Comparison of ENCODE assay signal across 8 mouse cellular contexts in the genomic region with DNA sequence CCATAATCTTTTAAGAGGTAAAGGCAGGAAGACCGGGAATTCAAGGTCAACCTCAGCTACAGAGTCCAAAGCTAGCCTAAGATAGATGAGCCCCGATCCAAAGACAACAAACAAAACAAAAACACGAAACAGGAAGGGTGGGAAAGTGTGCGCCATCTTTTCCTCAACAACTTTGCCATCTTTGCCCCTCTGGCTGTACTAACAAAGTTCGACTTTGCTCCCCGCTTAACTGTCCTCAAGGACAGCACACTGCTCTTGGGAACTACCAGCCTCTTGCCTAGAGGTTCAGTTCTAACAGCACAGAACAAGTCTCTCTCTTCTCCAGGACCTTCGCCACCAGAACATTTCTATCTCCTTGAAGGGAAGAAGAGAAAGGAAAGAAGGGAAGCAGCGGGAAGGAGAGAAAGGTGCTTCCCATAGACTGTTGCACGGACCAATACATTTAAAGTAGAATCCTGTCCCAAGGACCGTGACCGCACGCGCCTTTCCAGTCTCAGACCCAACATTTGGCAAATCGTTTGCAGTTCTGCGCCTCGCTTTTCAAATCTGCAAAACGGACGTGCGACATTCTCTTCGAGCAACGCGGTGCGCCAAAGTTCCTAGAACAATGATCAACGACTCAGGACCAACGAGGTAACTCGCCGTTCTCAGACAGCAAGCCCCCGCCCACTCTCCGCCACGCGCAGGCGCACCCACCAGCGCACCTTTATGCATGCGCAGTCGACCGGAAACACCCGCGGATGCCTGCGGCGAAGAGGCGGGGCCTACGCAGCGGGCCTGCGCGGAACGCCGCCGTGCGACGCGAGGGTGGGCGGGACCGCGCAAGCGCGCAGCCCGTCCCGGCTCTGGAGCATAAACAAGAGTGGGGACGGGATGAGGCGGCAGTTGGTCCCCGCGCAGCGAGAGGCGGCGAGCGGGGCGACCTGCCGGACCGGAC. TPM values are rescaled to one million over a fixed set of nuclear protein-coding genes. Genes with fewer than 3 reads are reported as not detected.
DNase-seq lines count a peak whose midpoint lies in the region; ATAC-seq and TF ChIP-seq lines count a peak whose summit lies in the region.

No protein-coding gene starts in this region.

- H3K4me1 ChIP-seq in forebrain, embryonic 11.5 days (replicated peaks; ENCODE audit: control insufficient read depth, insufficient read depth, low read length) = 0 out of 2 replicates have a peak, but pooled peaks cover 2% of the 10 kb centered on the region
- H3K4me1 ChIP-seq in heart, postnatal 0 days (ENCODE audit: control insufficient read depth, insufficient read depth) = peaks cover 9% of the 10 kb centered on the region
- peaks cover 17% of the 10 kb centered on the region for H3K4me1 ChIP-seq in liver, embryonic 16.5 days (ENCODE audit: control insufficient read depth, low read depth, low read length)
- peaks cover 23% of the 10 kb centered on the region for H3K4me1 ChIP-seq in neural tube, embryonic 13.5 days (replicated peaks)
- H3K4me1 ChIP-seq in testis, adult 2 months (ENCODE audit: control insufficient read depth, insufficient read depth, low read length) = peaks cover 11% of the 10 kb centered on the region

- H3K36me3 ChIP-seq in forebrain, embryonic 11.5 days (ENCODE audit: control insufficient read depth, insufficient read depth, low read length) = peaks cover 4% of the 10 kb centered on the region; the same call in 1 of the 2 replicates
- peaks cover 13% of the 10 kb centered on the region for H3K36me3 ChIP-seq in heart, postnatal 0 days (replicated peaks; ENCODE audit: control insufficient read depth, insufficient read depth, low read length)
- peaks cover 10% of the 10 kb centered on the region for H3K36me3 ChIP-seq in liver, embryonic 16.5 days (ENCODE audit: control insufficient read depth, insufficient read depth)
- H3K36me3 ChIP-seq in neural tube, embryonic 13.5 days = peaks cover 19% of the 10 kb centered on the region
- H3K36me3 ChIP-seq in testis, adult 2 months (ENCODE audit: control insufficient read depth, insufficient read depth, low read length) = peaks cover 2% of the 10 kb centered on the region

- H3K4me2 ChIP-seq in forebrain, embryonic 11.5 days (ENCODE audit: low read depth, low read length, severe bottlenecking) = peak overlapping the region; percentile 76
- H3K4me2 ChIP-seq in heart, postnatal 0 days (ENCODE audit: low read depth, low read length) = peak overlapping the region; percentile 91
- peak overlapping the region; percentile 93 for H3K4me2 ChIP-seq in liver, embryonic 16.5 days (ENCODE audit: low read depth, low read length)
- peak overlapping the region; percentile 96 for H3K4me2 ChIP-seq in neural tube, embryonic 13.5 days

- no peaks in the 10 kb centered on the region for H3K27me3 ChIP-seq in forebrain, embryonic 11.5 days (ENCODE audit: control insufficient read depth, insufficient read depth, low read length)
- H3K27me3 ChIP-seq in heart, postnatal 0 days (ENCODE audit: control insufficient read depth, insufficient read depth, low read length) = no peaks in the 10 kb centered on the region
- H3K27me3 ChIP-seq in liver, embryonic 16.5 days (ENCODE audit: control insufficient read depth, insufficient read depth, low read depth, low read length) = no peaks in the 10 kb centered on the region
- H3K27me3 ChIP-seq in neural tube, embryonic 13.5 days = no peaks in the 10 kb centered on the region
- no peaks in the 10 kb centered on the region for H3K27me3 ChIP-seq in testis, adult 2 months (ENCODE audit: control insufficient read depth, insufficient read depth, low read length)

- no peak for TF ChIP-seq EP300 in heart, postnatal 0 days (IDR thresholded peaks at IDR 0.05; ENCODE audit: low read depth)

- H3K27ac ChIP-seq in forebrain, embryonic 11.5 days (ENCODE audit: low read depth, low read length) = peak overlapping the region; percentile 73
- H3K27ac ChIP-seq in heart, postnatal 0 days (ENCODE audit: low read depth) = peak overlapping the region; percentile 85
- H3K27ac ChIP-seq in liver, embryonic 16.5 days (ENCODE audit: low read length) = peak overlapping the region; percentile 92
- peak overlapping the region; percentile 83 for H3K27ac ChIP-seq in neural tube, embryonic 13.5 days (replicated peaks)
- peak overlapping the region; percentile 79 for H3K27ac ChIP-seq in testis, adult 2 months (ENCODE audit: control insufficient read depth, insufficient read depth, low read depth, low read length)

- WGBS in forebrain, embryonic 11.5 days = under 1% methylated on average over 66 of the region's 69 CpGs
- whole genome bisulfite sequencing in heart, postnatal 0 days = under 1% methylated on average over 69 of the region's 69 CpGs
- under 1% methylated on average over 64 of the region's 69 CpGs for WGBS in liver, embryonic 16.5 days (ENCODE audit: insufficient replicate concordance)
- WGBS in neural tube, embryonic 13.5 days = under 1% methylated on average over 69 of the region's 69 CpGs

- no peak for TF ChIP-seq CTCF in heart, postnatal 0 days (IDR thresholded peaks at IDR 0.05; ENCODE audit: low read depth)
- TF ChIP-seq CTCF in testis, adult 2 months (IDR thresholded peaks at IDR 0.05; ENCODE audit: control insufficient read depth, insufficient read depth, insufficient replicate concordance, low read depth, low read length) = no peak

- peak; percentile 98 for ATAC-seq in forebrain, embryonic 11.5 days (replicated peaks; ENCODE audit: low FRiP score)
- ATAC-seq in heart, postnatal 0 days (ENCODE audit: insufficient read depth, low read depth) = peak; percentile 99
- ATAC-seq in liver, embryonic 16.5 days (ENCODE audit: low read depth) = peak; percentile 97
- peak; percentile 96 for ATAC-seq in neural tube, embryonic 13.5 days (ENCODE audit: low read depth)

- DNase-seq in CD8-positive naive resting alpha-beta T cell, adult 2 months (ENCODE audit: low read depth in 2 of 2, low spot score in 2 of 2) = peak; percentile 98
- peak; percentile 89 for DNase-seq in c-Kit-positive CD71-negative TER-119-negative erythroid progenitor cells, embryonic 14.5 days (ENCODE audit: low read depth)
- DNase-seq in forebrain, embryonic 11.5 days (ENCODE audit: low spot score) = peak; percentile 100
- DNase-seq in heart, postnatal 0 days (ENCODE audit: low spot score) = peak; percentile 93
- DNase-seq in kidney, postnatal 4 days = peak; percentile 98 to 99

- H3K9ac ChIP-seq in forebrain, embryonic 11.5 days (ENCODE audit: low read length) = peak overlapping the region; percentile 86
- peak overlapping the region; percentile 88 for H3K9ac ChIP-seq in heart, postnatal 0 days (replicated peaks; ENCODE audit: low read depth, low read length)
- H3K9ac ChIP-seq in liver, embryonic 16.5 days (ENCODE audit: low read depth, low read length) = peak overlapping the region; percentile 94
- peak overlapping the region; percentile 95 for H3K9ac ChIP-seq in neural tube, embryonic 13.5 days

- TF ChIP-seq POLR2A in testis, adult 2 months (IDR thresholded peaks at IDR 0.05; ENCODE audit: control insufficient read depth, low read depth, low read length) = peak; percentile 82

- H3K9me3 ChIP-seq in forebrain, embryonic 11.5 days (ENCODE audit: control insufficient read depth, low read length) = no peaks in the 10 kb centered on the region
- no peaks in the 10 kb centered on the region for H3K9me3 ChIP-seq in heart, postnatal 0 days (replicated peaks; ENCODE audit: control insufficient read depth, low read length)
- H3K9me3 ChIP-seq in liver, embryonic 16.5 days (replicated peaks; ENCODE audit: control insufficient read depth, low read length) = no peaks in the 10 kb centered on the region
- H3K9me3 ChIP-seq in neural tube, embryonic 13.5 days = no peaks in the 10 kb centered on the region

- peak overlapping the region; percentile 97 for H3K4me3 ChIP-seq in forebrain, embryonic 11.5 days (ENCODE audit: low read depth, low read length)
- peak overlapping the region; percentile 94 for H3K4me3 ChIP-seq in heart, postnatal 0 days (ENCODE audit: low read depth, low read length)
- peak overlapping the region; percentile 78 for H3K4me3 ChIP-seq in liver, embryonic 16.5 days (ENCODE audit: low read depth, low read length)
- peak overlapping the region; percentile 99 for H3K4me3 ChIP-seq in neural tube, embryonic 13.5 days
- H3K4me3 ChIP-seq in testis, adult 2 months (ENCODE audit: control insufficient read depth, low read depth, low read length) = peak overlapping the region; percentile 93

RNA-seq across cellular contexts. Expression of a gene that starts 1.5 kb away (rescaled TPM):
- 61.2 and 62.0 TPM in 2 replicates for polyA plus RNA-seq in forebrain, embryonic 11.5 days (2014; fragmentation: Nextera tagmentation; extraction: Ambion mirVana)
- 37.2 and 50.8 TPM in 2 replicates for total RNA-seq in heart, postnatal 0 days (2014; rRNA removed; ENCODE audit: low replicate concordance)
- 19.6 and 20.7 TPM in 2 replicates for polyA plus RNA-seq in heart, postnatal 0 days (2015; fragmentation: Nextera tagmentation; extraction: Ambion mirVana)
- polyA plus RNA-seq in liver, embryonic 16.5 days (2015; fragmentation: Nextera tagmentation; extraction: Ambion mirVana) = 29.3 and 32.2 TPM in 2 replicates
- polyA plus RNA-seq in neural tube, embryonic 13.5 days (2015; fragmentation: Nextera tagmentation; extraction: Ambion mirVana) = 43.3 and 48.3 TPM in 2 replicates
- polyA plus RNA-seq in testis, adult 2 months (2012; rRNA removed) = 60.6 and 61.0 TPM in 2 replicates

RNA-seq across cellular contexts. Expression of a gene that starts 20.4 kb away (rescaled TPM):
- 6.6 and 7.3 TPM in 2 replicates for polyA plus RNA-seq in forebrain, embryonic 11.5 days (2014; fragmentation: Nextera tagmentation; extraction: Ambion mirVana)
- total RNA-seq in heart, postnatal 0 days (2014; rRNA removed; ENCODE audit: low replicate concordance) = 0.08 TPM in 1 of 2 replicates, not detected in the other
- 0.08 TPM in 1 of 2 replicates, not detected in the other for polyA plus RNA-seq in heart, postnatal 0 days (2015; fragmentation: Nextera tagmentation; extraction: Ambion mirVana)
- 19.3 and 20.6 TPM in 2 replicates for polyA plus RNA-seq in liver, embryonic 16.5 days (2015; fragmentation: Nextera tagmentation; extraction: Ambion mirVana)
- polyA plus RNA-seq in neural tube, embryonic 13.5 days (2015; fragmentation: Nextera tagmentation; extraction: Ambion mirVana) = 39.3 and 52.9 TPM in 2 replicates
- 19.6 and 25.6 TPM in 2 replicates for polyA plus RNA-seq in testis, adult 2 months (2012; rRNA removed)

Comparison
In these comparisons a context has a peak if more than half of its experiments do, and no peak if none do; other contexts are left out.
1. Peak in every context shown above with its lines: DNase-seq, ATAC-seq, H3K4me3 ChIP-seq and H3K27ac ChIP-seq.